Mouse (Mus musculus): ENCODE results near the gene Jag1. TPM values are rescaled to one million over a fixed set of nuclear protein-coding genes. Genes with fewer than 3 reads are reported as not detected.

Jag1 gene
- polyA plus RNA-seq, 1 experiment from 2014 or later = 56.2 TPM

GRCm38 (mm10) chr2:137079721-137080320 is 36.6 kb downstream of the Jag1 start:
- Histone ChIP-seq H3K4me3 (ENCODE audit: low read length) (no peak overlapping the region), H3K9ac (ENCODE audit: low read depth, low read length) (no peak overlapping the region), H3K27me3 (ENCODE audit: control insufficient read depth, insufficient read depth, low read length) (no peaks in the 10 kb centered on the region), H3K4me2 (replicated peaks; ENCODE audit: low read depth, low read length) (no peak overlapping the region), H3K27ac (ENCODE audit: low read depth, low read length) (no peak overlapping the region), H3K4me1 (ENCODE audit: control insufficient read depth, insufficient read depth, low read length) (peaks cover 13% of the 10 kb centered on the region), H3K36me3 (ENCODE audit: control insufficient read depth, insufficient read depth, low read length) (peaks cover 23% of the 10 kb centered on the region), H3K9me3 (ENCODE audit: control insufficient read depth, low read length) (no peaks in the 10 kb centered on the region)
- peak; percentile 10; the same call in 1 of the 2 replicates for ATAC-seq (ENCODE audit: low FRiP score, low TSS enrichment)
- WGBS = 33% methylated on average over 10 of the region's 10 CpGs

DNA sequence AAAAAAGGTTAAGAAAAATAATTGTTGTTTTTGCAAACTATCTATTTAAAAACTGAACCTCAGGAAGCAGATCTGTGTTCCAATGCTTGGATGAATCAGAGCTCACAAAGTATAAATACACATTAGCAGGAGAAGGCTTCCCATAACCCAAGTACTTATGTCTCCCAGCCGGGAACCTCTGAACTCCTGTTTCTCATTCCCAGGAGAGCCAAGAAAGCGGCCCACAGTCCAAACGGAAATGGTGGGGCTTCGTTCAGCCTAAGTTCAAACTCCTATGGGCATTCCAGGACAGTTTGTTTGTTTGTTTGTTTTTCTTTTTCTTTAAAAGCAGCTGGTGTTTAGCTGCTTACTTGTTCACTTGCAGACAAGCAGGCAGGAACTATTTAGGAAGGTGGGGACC is 37.7 kb downstream of the Jag1 start:
- ATAC-seq (ENCODE audit: low FRiP score, low TSS enrichment) = no peak
- H3K4me1 ChIP-seq (ENCODE audit: control insufficient read depth, insufficient read depth, low read length) = peaks cover 16% of the 10 kb centered on the region
- H3K27me3 ChIP-seq (ENCODE audit: control insufficient read depth, insufficient read depth, low read length) = no peaks in the 10 kb centered on the region
- 61% methylated on average over 4 of the region's 4 CpGs for WGBS
- H3K9ac ChIP-seq (ENCODE audit: low read depth, low read length) = no peak overlapping the region
- no peak overlapping the region for H3K4me2 ChIP-seq (replicated peaks; ENCODE audit: low read depth, low read length)
- H3K9me3 ChIP-seq (ENCODE audit: control insufficient read depth, low read length) = no peaks in the 10 kb centered on the region
- no peak overlapping the region for H3K27ac ChIP-seq (ENCODE audit: low read depth, low read length)
- peaks cover 12% of the 10 kb centered on the region for H3K36me3 ChIP-seq (ENCODE audit: control insufficient read depth, insufficient read depth, low read length)
- H3K4me3 ChIP-seq (ENCODE audit: low read length) = no peak overlapping the region

DNA sequence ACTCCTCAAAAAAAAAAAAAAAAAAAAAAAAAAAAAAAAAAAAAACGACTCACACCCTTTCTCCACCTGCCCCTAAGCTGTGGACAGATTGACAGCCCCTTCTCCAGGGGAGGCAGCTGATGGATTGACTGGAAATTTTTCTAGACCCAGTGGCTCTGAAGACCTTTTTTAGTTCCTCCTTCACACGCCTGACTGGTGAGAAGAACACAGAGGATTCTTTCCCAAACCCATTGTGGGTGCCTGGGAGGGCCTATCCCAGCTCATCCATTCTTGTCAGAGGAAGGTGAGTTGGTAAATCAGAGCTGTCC is 42.2 kb downstream of the Jag1 start:
- no peak overlapping the region; the same call in 1 of the 2 replicates for H3K27ac ChIP-seq (ENCODE audit: low read depth, low read length)
- no peak overlapping the region for H3K4me2 ChIP-seq (replicated peaks; ENCODE audit: low read depth, low read length)
- H3K36me3 ChIP-seq (ENCODE audit: control insufficient read depth, insufficient read depth, low read length) = no peaks in the 10 kb centered on the region
- peaks cover 6% of the 10 kb centered on the region; the same call in 1 of the 2 replicates for H3K4me1 ChIP-seq (ENCODE audit: control insufficient read depth, insufficient read depth, low read length)
- no peaks in the 10 kb centered on the region for H3K27me3 ChIP-seq (ENCODE audit: control insufficient read depth, insufficient read depth, low read length)
- 42% methylated on average over 1 of the region's 2 CpGs for whole genome bisulfite sequencing
- H3K4me3 ChIP-seq (ENCODE audit: low read length) = no peak overlapping the region
- H3K9ac ChIP-seq (ENCODE audit: low read depth, low read length) = no peak overlapping the region
- ATAC-seq (ENCODE audit: low FRiP score, low TSS enrichment) = peak; percentile 29; the same call in 1 of the 2 replicates
- no peaks in the 10 kb centered on the region for H3K9me3 ChIP-seq (ENCODE audit: control insufficient read depth, low read length)

- peaks cover 6% of the 10 kb centered on the region; the same call in 1 of the 2 replicates for H3K4me1 ChIP-seq (ENCODE audit: control insufficient read depth, insufficient read depth, low read length)
- H3K4me2 ChIP-seq (replicated peaks; ENCODE audit: low read depth, low read length) = no peak overlapping the region
- 42% methylated on average over 16 of the region's 16 CpGs for WGBS
- no peak overlapping the region for H3K9ac ChIP-seq (ENCODE audit: low read depth, low read length)
- no peak overlapping the region; the same call in 1 of the 2 replicates for H3K27ac ChIP-seq (ENCODE audit: low read depth, low read length)
- no peaks in the 10 kb centered on the region for H3K27me3 ChIP-seq (ENCODE audit: control insufficient read depth, insufficient read depth, low read length)
- no peak overlapping the region for H3K4me3 ChIP-seq (ENCODE audit: low read length)
- no peaks in the 10 kb centered on the region for H3K36me3 ChIP-seq (ENCODE audit: control insufficient read depth, insufficient read depth, low read length)
- H3K9me3 ChIP-seq (ENCODE audit: control insufficient read depth, low read length) = no peaks in the 10 kb centered on the region
- ATAC-seq (ENCODE audit: low FRiP score, low TSS enrichment) = peak; percentile 67; the same call in 1 of the 2 replicates
These were observed 42.8 kb downstream of the Jag1 start for GRCm38 (mm10) chr2:137073473-137074312.

DNA sequence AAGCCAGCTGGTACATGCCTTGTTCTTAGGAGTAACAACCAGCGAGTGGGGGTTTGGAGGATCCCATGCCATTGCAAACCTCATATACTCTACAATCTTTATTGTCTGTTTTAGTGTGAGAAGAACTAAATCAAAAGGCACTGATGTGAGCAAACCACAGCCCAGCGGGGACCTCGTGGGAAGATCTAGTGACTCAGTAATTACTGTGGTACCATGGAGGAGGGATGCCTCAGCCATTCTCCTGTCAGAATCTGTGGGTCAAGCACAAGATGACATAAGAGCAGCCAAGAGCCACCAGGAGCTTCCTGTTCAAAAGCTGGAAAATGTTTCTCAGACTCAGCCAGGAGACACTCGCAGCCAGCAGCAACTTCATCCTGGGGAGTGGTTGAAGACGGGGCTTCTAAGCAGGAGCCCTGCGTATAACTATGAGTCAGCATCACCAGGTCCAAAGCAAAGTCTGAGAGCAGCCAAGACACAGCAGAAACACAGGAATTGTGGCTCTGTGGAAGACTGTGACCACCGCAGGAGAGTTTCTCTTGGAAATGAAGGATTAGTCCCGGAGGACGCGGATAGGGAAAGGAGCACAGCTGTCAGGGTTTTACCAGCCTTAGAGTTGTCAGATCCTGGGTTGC is 48.8 kb downstream of the Jag1 start:
- Histone ChIP-seq H3K27ac (ENCODE audit: low read depth, low read length) (no peak overlapping the region), H3K9me3 (ENCODE audit: control insufficient read depth, low read length) (no peaks in the 10 kb centered on the region), H3K27me3 (ENCODE audit: control insufficient read depth, insufficient read depth, low read length) (no peaks in the 10 kb centered on the region), H3K4me2 (replicated peaks; ENCODE audit: low read depth, low read length) (no peak overlapping the region), H3K36me3 (ENCODE audit: control insufficient read depth, insufficient read depth, low read length) (no peaks in the 10 kb centered on the region), H3K9ac (ENCODE audit: low read depth, low read length) (no peak overlapping the region), H3K4me1 (ENCODE audit: control insufficient read depth, insufficient read depth, low read length) (no peaks in the 10 kb centered on the region), H3K4me3 (ENCODE audit: low read length) (no peak overlapping the region)
- WGBS = 81% methylated on average over 10 of the region's 10 CpGs
- ATAC-seq (ENCODE audit: low FRiP score, low TSS enrichment) = no peak

DNA sequence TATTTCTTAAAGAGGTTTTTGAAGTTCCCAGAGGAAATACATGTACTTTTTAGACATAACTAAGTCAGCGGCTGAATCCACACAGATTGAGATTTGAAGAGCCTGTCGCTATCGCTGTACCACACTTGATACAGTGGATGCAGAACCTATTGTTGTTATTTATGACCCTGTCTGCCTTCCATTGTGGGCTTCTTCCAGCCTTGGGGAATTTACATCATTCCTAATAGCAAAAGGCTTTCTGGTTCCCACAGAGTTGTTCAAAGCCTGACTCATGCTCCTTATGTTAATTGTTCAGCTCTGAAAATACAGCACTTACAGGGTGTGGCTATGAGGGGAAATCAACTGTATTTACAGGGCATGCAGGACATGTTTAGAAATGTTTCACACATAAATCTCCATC is 51.9 kb downstream of the Jag1 start:
- no peaks in the 10 kb centered on the region for H3K36me3 ChIP-seq (ENCODE audit: control insufficient read depth, insufficient read depth, low read length)
- no peaks in the 10 kb centered on the region for H3K4me1 ChIP-seq (ENCODE audit: control insufficient read depth, insufficient read depth, low read length)
- no peaks in the 10 kb centered on the region for H3K9me3 ChIP-seq (ENCODE audit: control insufficient read depth, low read length)
- no peak overlapping the region for H3K9ac ChIP-seq (ENCODE audit: low read depth, low read length)
- no peak overlapping the region for H3K4me3 ChIP-seq (ENCODE audit: low read length)
- WGBS = 63% methylated on average over 3 of the region's 3 CpGs
- no peak overlapping the region for H3K4me2 ChIP-seq (replicated peaks; ENCODE audit: low read depth, low read length)
- no peak for ATAC-seq (ENCODE audit: low FRiP score, low TSS enrichment)
- no peak overlapping the region for H3K27ac ChIP-seq (ENCODE audit: low read depth, low read length)
- no peaks in the 10 kb centered on the region for H3K27me3 ChIP-seq (ENCODE audit: control insufficient read depth, insufficient read depth, low read length)

GRCm38 (mm10) chr2:137063829-137064228 is 52.6 kb downstream of the Jag1 start:
- Histone ChIP-seq H3K27me3 (ENCODE audit: control insufficient read depth, insufficient read depth, low read length) (no peaks in the 10 kb centered on the region), H3K36me3 (ENCODE audit: control insufficient read depth, insufficient read depth, low read length) (no peaks in the 10 kb centered on the region), H3K4me2 (replicated peaks; ENCODE audit: low read depth, low read length) (no peak overlapping the region), H3K9ac (ENCODE audit: low read depth, low read length) (no peak overlapping the region), H3K9me3 (ENCODE audit: control insufficient read depth, low read length) (no peaks in the 10 kb centered on the region), H3K4me3 (ENCODE audit: low read length) (no peak overlapping the region), H3K27ac (ENCODE audit: low read depth, low read length) (no peak overlapping the region), H3K4me1 (ENCODE audit: control insufficient read depth, insufficient read depth, low read length) (no peaks in the 10 kb centered on the region)
- WGBS = 95% methylated on average over 1 of the region's 1 CpGs
- no peak for ATAC-seq (ENCODE audit: low FRiP score, low TSS enrichment)

DNA sequence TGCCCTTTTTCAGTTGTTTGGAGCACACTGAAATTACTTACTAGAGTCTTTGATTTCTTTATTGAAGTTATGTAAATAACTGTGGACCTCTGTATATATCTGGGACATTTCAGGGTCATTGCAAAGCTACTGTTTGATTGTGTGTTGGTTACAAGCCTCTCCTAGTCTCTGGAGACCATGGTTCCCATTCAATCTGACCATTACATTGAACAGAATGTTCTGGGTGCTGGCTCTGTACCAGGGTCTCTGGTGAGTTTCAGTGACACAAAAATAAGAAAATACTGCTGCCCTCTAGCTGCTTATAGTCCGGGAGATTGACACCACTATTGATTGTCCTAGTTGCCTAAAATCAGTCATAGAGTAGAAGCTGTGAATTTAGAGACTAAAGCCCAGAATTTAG is 66.5 kb downstream of the Jag1 start:
- no peaks in the 10 kb centered on the region for H3K36me3 ChIP-seq (ENCODE audit: control insufficient read depth, insufficient read depth, low read length)
- no peaks in the 10 kb centered on the region for H3K9me3 ChIP-seq (ENCODE audit: control insufficient read depth, low read length)
- H3K27ac ChIP-seq (ENCODE audit: low read depth, low read length) = no peak overlapping the region
- H3K4me1 ChIP-seq (ENCODE audit: control insufficient read depth, insufficient read depth, low read length) = no peaks in the 10 kb centered on the region
- H3K27me3 ChIP-seq (ENCODE audit: control insufficient read depth, insufficient read depth, low read length) = no peaks in the 10 kb centered on the region
- H3K4me3 ChIP-seq (ENCODE audit: low read length) = no peak overlapping the region
- H3K9ac ChIP-seq (ENCODE audit: low read depth, low read length) = no peak overlapping the region
- H3K4me2 ChIP-seq (replicated peaks; ENCODE audit: low read depth, low read length) = no peak overlapping the region
- WGBS = 74% methylated on average over 1 of the region's 1 CpGs
- no peak for ATAC-seq (ENCODE audit: low FRiP score, low TSS enrichment)

DNA sequence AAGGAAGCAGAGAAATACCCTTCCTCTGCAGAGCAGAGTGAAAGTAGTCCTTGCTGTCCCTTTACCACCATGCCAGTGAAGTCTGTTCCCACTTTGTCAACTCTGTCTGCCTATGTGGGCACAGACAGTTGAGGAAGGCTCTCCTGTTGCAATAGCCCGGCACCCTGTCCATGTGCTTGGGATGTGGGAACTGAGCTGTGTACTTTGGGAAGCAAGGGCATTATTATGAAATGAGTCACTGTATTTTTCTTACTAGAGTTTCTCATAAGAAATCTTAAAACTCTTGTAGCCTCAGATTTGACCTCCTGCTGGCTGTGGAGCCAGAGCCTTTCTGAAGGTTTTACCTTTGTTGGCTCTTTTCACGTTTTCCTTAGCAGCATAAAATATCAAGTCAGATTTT is 67.1 kb downstream of the Jag1 start:
- Histone ChIP-seq H3K4me2 (replicated peaks; ENCODE audit: low read depth, low read length) (no peak overlapping the region), H3K4me1 (ENCODE audit: control insufficient read depth, insufficient read depth, low read length) (no peaks in the 10 kb centered on the region), H3K36me3 (ENCODE audit: control insufficient read depth, insufficient read depth, low read length) (no peaks in the 10 kb centered on the region), H3K27me3 (ENCODE audit: control insufficient read depth, insufficient read depth, low read length) (no peaks in the 10 kb centered on the region), H3K9me3 (ENCODE audit: control insufficient read depth, low read length) (no peaks in the 10 kb centered on the region), H3K9ac (ENCODE audit: low read depth, low read length) (no peak overlapping the region), H3K4me3 (ENCODE audit: low read length) (no peak overlapping the region), H3K27ac (ENCODE audit: low read depth, low read length) (no peak overlapping the region)
- 59% methylated on average over 2 of the region's 2 CpGs for WGBS
- no peak for ATAC-seq (ENCODE audit: low FRiP score, low TSS enrichment)
